ENCODE assay signal across 12 mouse cellular contexts in the genomic region with DNA sequence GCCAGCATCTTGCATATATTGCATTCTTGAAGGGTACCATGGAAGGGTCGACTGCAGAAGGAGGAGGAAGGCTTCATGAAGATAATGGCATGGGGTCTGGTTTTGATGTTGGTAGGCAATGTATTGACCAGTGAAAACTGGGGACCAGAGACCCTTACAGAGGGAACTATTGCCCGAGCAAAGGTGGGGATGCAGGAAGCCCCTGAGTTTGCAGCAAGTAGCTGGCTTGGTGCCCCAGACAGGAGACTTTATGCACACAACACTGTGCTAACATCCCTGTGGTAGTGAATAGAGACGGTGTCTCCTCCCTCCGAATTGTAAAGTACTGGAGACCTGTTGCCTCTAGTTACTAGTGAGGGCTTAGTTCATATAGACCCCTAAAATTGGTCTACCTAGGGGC. TPM values are rescaled to one million over a fixed set of nuclear protein-coding genes. Genes with fewer than 3 reads are reported as not detected.
DNase-seq lines count a peak whose midpoint lies in the region; ATAC-seq lines count a peak whose summit lies in the region.
"Had no signal": no experiment of that assay in that cellular context is flagged by ENCODE, and none has a peak within 500 bp of the region (broad histone marks: within the 10 kb centered on the region; RNA-seq: fewer than 3 reads in every experiment).

No protein-coding gene starts in this region.

- H3K27ac ChIP-seq in neural tube, embryonic 13.5 days (replicated peaks) = no peak overlapping the region
- H3K27ac ChIP-seq in liver, embryonic 15.5 days (replicated peaks) = peak overlapping the region; percentile 99

- no peaks in the 10 kb centered on the region for H3K36me3 ChIP-seq in neural tube, embryonic 13.5 days
- H3K36me3 ChIP-seq in liver, embryonic 15.5 days (replicated peaks) = peaks cover 56% of the 10 kb centered on the region

- peaks cover 11% of the 10 kb centered on the region for H3K4me1 ChIP-seq in neural tube, embryonic 13.5 days (replicated peaks)
- H3K4me1 ChIP-seq in liver, embryonic 15.5 days (replicated peaks) = peaks cover 80% of the 10 kb centered on the region

- H3K9me3 ChIP-seq in neural tube, embryonic 13.5 days = no peaks in the 10 kb centered on the region
- no peaks in the 10 kb centered on the region for H3K9me3 ChIP-seq in liver, embryonic 15.5 days (replicated peaks)
- H3K9me3 ChIP-seq: megakaryocyte, embryonic 14.5 days had no signal

- H3K4me3 ChIP-seq in neural tube, embryonic 13.5 days = peak overlapping the region; percentile 73; the same call in 1 of the 2 replicates
- peak overlapping the region; percentile 88 for H3K4me3 ChIP-seq in liver, embryonic 15.5 days (replicated peaks)

- WGBS in neural tube, embryonic 13.5 days = 73% methylated on average over 4 of the region's 4 CpGs
- 59% methylated on average over 4 of the region's 4 CpGs for WGBS in liver, embryonic 15.5 days (ENCODE audit: insufficient replicate concordance)

- peak; percentile 88 for DNase-seq in heart, adult 11 months
- DNase-seq in heart, postnatal 25 days (ENCODE audit: low spot score) = no peak
- no peak for DNase-seq in neural tube, embryonic 10.5 days (ENCODE audit: extremely low spot score, low spot score)
- no peak for DNase-seq in thymus, postnatal 0 days (ENCODE audit: low spot score)
- DNase-seq in cerebellum, adult 18-20 months = no peak
- DNase-seq: adrenal gland, adult 2 months; left cerebral cortex, postnatal 4 days had no signal

- H3K27me3 ChIP-seq in neural tube, embryonic 13.5 days = peaks cover 11% of the 10 kb centered on the region; the same call in 1 of the 2 replicates
- no peaks in the 10 kb centered on the region for H3K27me3 ChIP-seq in liver, embryonic 15.5 days

- intact Hi-C loops in heart, postnatal 25 days (cut with DNase I) = no loop called here

- H3K9ac ChIP-seq in neural tube, embryonic 13.5 days = no peak overlapping the region
- H3K9ac ChIP-seq in liver, embryonic 15.5 days = peak overlapping the region; percentile 91

- no peak for ATAC-seq in neural tube, embryonic 13.5 days (ENCODE audit: low read depth)
- ATAC-seq in liver, embryonic 15.5 days (ENCODE audit: insufficient read depth) = no peak
- ATAC-seq in megakaryocyte, adult 5-6 weeks (ENCODE audit: poor library complexity, severe bottlenecking) = no peak

- peak overlapping the region; percentile 71; the same call in 1 of the 2 replicates for H3K4me2 ChIP-seq in neural tube, embryonic 13.5 days
- peak overlapping the region; percentile 77 for H3K4me2 ChIP-seq in liver, embryonic 15.5 days

RNA-seq across cellular contexts. Expression of a gene that starts 3.0 kb away (rescaled TPM):
- total RNA-seq in heart, postnatal 25 days (2021) = 1 to 10 TPM; 2.6 to 2.7 TPM
- 29.1 and 31.1 TPM in 2 replicates for polyA plus RNA-seq in neural tube, embryonic 13.5 days (2015; fragmentation: Nextera tagmentation; extraction: Ambion mirVana)
- polyA plus RNA-seq in liver, embryonic 15.5 days (2015; fragmentation: Nextera tagmentation; extraction: Ambion mirVana) = 56.1 and 56.4 TPM in 2 replicates
- total RNA-seq in megakaryocyte, adult 5-6 weeks (2015) = 0.76 and 2.6 TPM in 2 replicates
- total RNA-seq in megakaryocyte, adult 5-6 weeks (2017) = 1.9 and 6.1 TPM in 2 replicates
- 1.4 and 2.6 TPM in 2 replicates for polyA plus RNA-seq in thymus, postnatal 0 days (2015; fragmentation: Nextera tagmentation; extraction: Ambion mirVana)
- total RNA-seq: neutrophil, adult 5-6 weeks had no signal

RNA-seq across cellular contexts. Expression of a gene that starts 35.1 kb away (rescaled TPM):
- total RNA-seq in heart, postnatal 25 days (2021) = under 1 TPM; 0.13 to 0.39 TPM
- polyA plus RNA-seq in neural tube, embryonic 13.5 days (2015; fragmentation: Nextera tagmentation; extraction: Ambion mirVana) = 1.7 and 2.5 TPM in 2 replicates
- polyA plus RNA-seq in liver, embryonic 15.5 days (2015; fragmentation: Nextera tagmentation; extraction: Ambion mirVana) = 1.2 TPM in 2 replicates
- total RNA-seq in megakaryocyte, adult 5-6 weeks (2015) = not detected in 2 replicates
- not detected in 2 replicates for total RNA-seq in megakaryocyte, adult 5-6 weeks (2017)
- 0.08 and 0.33 TPM in 2 replicates for polyA plus RNA-seq in thymus, postnatal 0 days (2015; fragmentation: Nextera tagmentation; extraction: Ambion mirVana)
- total RNA-seq: neutrophil, adult 5-6 weeks had no signal

RNA-seq across cellular contexts. Expression of a gene that starts 46.0 kb away (rescaled TPM):
- total RNA-seq in heart, postnatal 25 days (2021) = 1 to 10 TPM; 4.5 to 5.2 TPM
- polyA plus RNA-seq in neural tube, embryonic 13.5 days (2015; fragmentation: Nextera tagmentation; extraction: Ambion mirVana) = 43.7 and 45.5 TPM in 2 replicates
- polyA plus RNA-seq in liver, embryonic 15.5 days (2015; fragmentation: Nextera tagmentation; extraction: Ambion mirVana) = 1.0 and 1.4 TPM in 2 replicates
- total RNA-seq in megakaryocyte, adult 5-6 weeks (2015) = not detected in 2 replicates
- total RNA-seq in megakaryocyte, adult 5-6 weeks (2017) = 0.61 TPM in 1 of 2 replicates, not detected in the other
- 1.3 and 1.7 TPM in 2 replicates for polyA plus RNA-seq in thymus, postnatal 0 days (2015; fragmentation: Nextera tagmentation; extraction: Ambion mirVana)
- total RNA-seq: neutrophil, adult 5-6 weeks had no signal

RNA-seq across cellular contexts. Expression of a gene that starts 49.9 kb away (rescaled TPM):
- 100 to 1,000 TPM; 111 to 127 TPM for total RNA-seq in heart, postnatal 25 days (2021)
- 442 and 475 TPM in 2 replicates for polyA plus RNA-seq in neural tube, embryonic 13.5 days (2015; fragmentation: Nextera tagmentation; extraction: Ambion mirVana)
- 168 and 195 TPM in 2 replicates for polyA plus RNA-seq in liver, embryonic 15.5 days (2015; fragmentation: Nextera tagmentation; extraction: Ambion mirVana)
- 482 and 584 TPM in 2 replicates for total RNA-seq in megakaryocyte, adult 5-6 weeks (2015)
- total RNA-seq in megakaryocyte, adult 5-6 weeks (2017) = 229 and 245 TPM in 2 replicates
- 215 TPM in 2 replicates for polyA plus RNA-seq in thymus, postnatal 0 days (2015; fragmentation: Nextera tagmentation; extraction: Ambion mirVana)

RNA-seq across cellular contexts. Expression of a gene that starts 54.6 kb away (rescaled TPM):
- 1 to 10 TPM; 3.2 to 4.4 TPM for total RNA-seq in heart, postnatal 25 days (2021)
- 21.3 and 22.0 TPM in 2 replicates for polyA plus RNA-seq in neural tube, embryonic 13.5 days (2015; fragmentation: Nextera tagmentation; extraction: Ambion mirVana)
- polyA plus RNA-seq in liver, embryonic 15.5 days (2015; fragmentation: Nextera tagmentation; extraction: Ambion mirVana) = 5.9 and 6.9 TPM in 2 replicates
- 5.2 and 6.5 TPM in 2 replicates for total RNA-seq in megakaryocyte, adult 5-6 weeks (2015)
- 4.1 and 4.3 TPM in 2 replicates for total RNA-seq in megakaryocyte, adult 5-6 weeks (2017)
- 20.4 and 22.5 TPM in 2 replicates for polyA plus RNA-seq in thymus, postnatal 0 days (2015; fragmentation: Nextera tagmentation; extraction: Ambion mirVana)

Comparison
In these comparisons a context has a peak if more than half of its experiments do, and no peak if none do; other contexts are left out.
1. RNA of a gene that starts 46.0 kb away (polyA plus RNA-seq): 43.7 to 45.5 TPM in neural tube, embryonic 13.5 days; 1.3 to 1.7 TPM in thymus, postnatal 0 days and 1.0 to 1.4 TPM in liver, embryonic 15.5 days; every median in the first group is over 10 times any median in the second.